Mouse (Mus musculus): ENCODE measurements around the gene Anxa9. TPM values are rescaled to one million over a fixed set of nuclear protein-coding genes. Genes with fewer than 3 reads are reported as not detected.

The Anxa9 gene
- polyA plus RNA-seq, 1 experiment from 2014 or later, result 0.56 TPM

DNA sequence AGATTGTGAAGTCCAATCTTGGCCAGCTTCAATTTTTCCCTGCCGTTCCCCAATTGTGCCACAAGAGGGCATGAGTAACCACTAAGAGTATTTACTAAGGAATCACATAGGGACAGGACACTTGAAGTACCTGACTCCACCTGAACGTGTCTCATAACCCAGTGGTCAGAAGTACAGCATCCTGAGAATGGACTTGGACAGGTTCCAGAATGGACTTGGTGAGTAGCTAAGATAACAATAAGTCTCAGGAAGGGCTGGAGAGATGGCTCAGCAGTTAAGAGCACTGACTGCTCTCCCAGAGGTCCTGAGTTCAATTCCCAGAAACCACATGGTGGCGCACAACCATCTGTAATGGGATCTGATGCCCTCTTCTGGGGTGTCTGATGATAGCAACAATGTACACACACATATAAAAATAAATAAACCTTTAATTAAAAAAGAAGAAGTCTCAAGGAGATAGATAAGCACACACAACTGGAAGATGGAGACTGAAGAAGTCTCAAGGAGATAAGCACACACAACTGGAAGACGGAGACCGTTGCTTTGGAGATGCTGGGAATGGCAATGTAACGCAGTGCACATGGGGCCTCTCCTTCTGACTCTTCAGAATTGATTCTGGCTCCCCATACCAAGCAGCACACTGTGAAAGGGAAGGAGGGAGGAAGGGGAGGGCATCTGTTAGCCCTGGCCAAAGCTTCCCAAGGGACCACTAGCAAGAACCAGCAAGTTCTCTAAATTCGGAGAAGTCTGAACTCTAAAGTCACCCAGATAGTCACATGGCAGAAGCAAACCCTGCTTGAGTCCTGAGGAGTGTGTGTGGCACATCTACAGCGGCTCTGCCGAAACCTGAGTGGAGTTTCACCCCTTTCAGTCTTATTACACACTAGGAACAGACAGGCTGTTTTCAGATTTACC, 4.2 kb upstream of the Anxa9 start:
- Histone ChIP-seq H3K4me1 (peaks cover 16% of the 10 kb centered on the region), H3K4me2 (no peak overlapping the region), H3K27ac (no peak overlapping the region), H3K4me3 (no peak overlapping the region), H3K9me3 (no peaks in the 10 kb centered on the region), H3K9ac (no peak overlapping the region), H3K36me3 (replicated peaks) (no peaks in the 10 kb centered on the region), H3K27me3 (replicated peaks) (no peaks in the 10 kb centered on the region)
- no peak for ATAC-seq (replicated peaks)
- WGBS, result 67% methylated on average over 9 of the region's 9 CpGs

- H3K9me3 ChIP-seq, result no peaks in the 10 kb centered on the region
- H3K4me3 ChIP-seq, result no peak overlapping the region
- H3K36me3 ChIP-seq (replicated peaks), result no peaks in the 10 kb centered on the region
- H3K27me3 ChIP-seq (replicated peaks), result no peaks in the 10 kb centered on the region
- ATAC-seq (replicated peaks), result no peak
- H3K4me1 ChIP-seq, result peaks cover 9% of the 10 kb centered on the region; the same call in 1 of the 2 replicates
- no peak overlapping the region for H3K9ac ChIP-seq
- H3K27ac ChIP-seq, result no peak overlapping the region
- WGBS, result 72% methylated on average over 3 of the region's 3 CpGs
- no peak overlapping the region for H3K4me2 ChIP-seq
Measured at GRCm38 (mm10) chr3:95310496-95310895, 3.5 kb upstream of the Anxa9 start.

- WGBS, result 88% methylated on average over 4 of the region's 4 CpGs
- ATAC-seq (replicated peaks), result no peak
Measured at GRCm38 (mm10) chr3:95306244-95306643, 732 bp downstream of the Anxa9 start.

GRCm38 (mm10) chr3:95301204-95301796, 5.7 kb downstream of the Anxa9 start:
- no peaks in the 10 kb centered on the region for H3K9me3 ChIP-seq
- H3K4me1 ChIP-seq, result no peaks in the 10 kb centered on the region
- H3K36me3 ChIP-seq (replicated peaks), result no peaks in the 10 kb centered on the region; the same call in 1 of the 2 replicates
- no peaks in the 10 kb centered on the region for H3K27me3 ChIP-seq (replicated peaks)
- no peak overlapping the region for H3K27ac ChIP-seq
- ATAC-seq (replicated peaks), result no peak
- no peak overlapping the region for H3K4me3 ChIP-seq
- H3K9ac ChIP-seq, result no peak overlapping the region
- H3K4me2 ChIP-seq, result no peak overlapping the region
- 87% methylated on average over 3 of the region's 3 CpGs for WGBS

More at GRCm38 (mm10) chr3:95306244-95306643, 732 bp downstream of the Anxa9 start:
- H3K4me3 ChIP-seq, result no peak overlapping the region
- H3K36me3 ChIP-seq (replicated peaks), result no peaks in the 10 kb centered on the region
- H3K4me2 ChIP-seq, result no peak overlapping the region
- no peaks in the 10 kb centered on the region for H3K27me3 ChIP-seq (replicated peaks)
- no peak overlapping the region for H3K27ac ChIP-seq
- H3K4me1 ChIP-seq, result no peaks in the 10 kb centered on the region
- no peaks in the 10 kb centered on the region for H3K9me3 ChIP-seq
- H3K9ac ChIP-seq, result no peak overlapping the region

DNA sequence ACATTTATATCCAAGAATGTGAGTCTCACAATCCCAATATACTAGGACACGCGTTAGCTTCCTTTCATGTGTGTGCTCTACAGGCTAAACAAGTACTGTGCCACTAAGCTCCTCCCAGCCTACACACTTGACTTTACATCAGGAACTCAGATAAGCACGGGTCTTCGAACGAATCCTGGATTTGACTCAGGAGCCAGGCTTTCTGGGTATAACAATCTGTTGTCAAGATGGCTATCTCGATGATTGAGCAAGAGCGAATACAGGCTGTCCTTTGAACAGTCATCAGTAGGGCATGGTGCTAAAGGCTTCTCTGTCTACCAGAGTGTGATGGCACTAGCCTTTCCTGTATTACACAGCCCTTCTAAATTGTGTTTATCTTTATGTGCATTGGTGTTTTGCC, 9.0 kb downstream of the Anxa9 start:
- Histone ChIP-seq H3K27ac (no peak overlapping the region), H3K9ac (no peak overlapping the region), H3K9me3 (no peaks in the 10 kb centered on the region), H3K4me2 (no peak overlapping the region), H3K4me1 (no peaks in the 10 kb centered on the region), H3K36me3 (replicated peaks) (peaks cover 11% of the 10 kb centered on the region), H3K27me3 (replicated peaks) (no peaks in the 10 kb centered on the region), H3K4me3 (no peak overlapping the region)
- WGBS, result 96% methylated on average over 7 of the region's 7 CpGs
- ATAC-seq (replicated peaks), result no peak

DNA sequence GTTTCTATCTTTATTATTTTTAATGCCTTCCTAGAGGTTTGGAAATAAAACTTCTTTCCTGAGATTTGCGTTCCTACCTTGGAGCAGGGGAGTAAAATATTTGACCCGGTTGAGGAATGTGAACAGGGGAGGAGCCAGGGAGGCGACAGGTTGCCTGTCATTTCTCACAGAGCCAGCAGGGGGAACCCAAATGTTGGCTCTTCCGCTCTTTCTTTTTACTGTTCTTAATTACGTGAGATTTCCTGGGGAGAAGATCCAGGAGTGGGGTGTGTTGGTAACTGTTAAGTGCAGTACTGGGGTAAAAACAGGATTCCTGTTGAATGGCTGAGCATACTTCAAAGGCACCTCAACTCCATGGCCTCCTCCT, 10.9 kb downstream of the Anxa9 start:
- peaks cover 15% of the 10 kb centered on the region for H3K36me3 ChIP-seq (replicated peaks)
- ATAC-seq (replicated peaks), result 0 out of 2 replicates have a peak, but pooled peaks have one; percentile 30

GRCm38 (mm10) chr3:95295321-95296102, 11.5 kb downstream of the Anxa9 start:
- no peaks in the 10 kb centered on the region for H3K4me1 ChIP-seq
- ATAC-seq (replicated peaks), result 0 out of 2 replicates have a peak, but pooled peaks have one; percentile 37
- no peaks in the 10 kb centered on the region for H3K27me3 ChIP-seq (replicated peaks)
- H3K36me3 ChIP-seq (replicated peaks), result peaks cover 18% of the 10 kb centered on the region
- H3K9ac ChIP-seq, result no peak overlapping the region
- no peak overlapping the region for H3K4me3 ChIP-seq
- 85% methylated on average over 11 of the region's 11 CpGs for WGBS
- no peaks in the 10 kb centered on the region for H3K9me3 ChIP-seq
- no peak overlapping the region for H3K4me2 ChIP-seq
- no peak overlapping the region for H3K27ac ChIP-seq

More for the DNA sequence above, 10.9 kb downstream of the Anxa9 start:
- Histone ChIP-seq H3K4me2 (no peak overlapping the region), H3K27me3 (replicated peaks) (no peaks in the 10 kb centered on the region), H3K4me1 (no peaks in the 10 kb centered on the region), H3K4me3 (no peak overlapping the region), H3K27ac (no peak overlapping the region), H3K9me3 (no peaks in the 10 kb centered on the region), H3K9ac (no peak overlapping the region)
- 13% methylated on average over 5 of the region's 5 CpGs for WGBS

DNA sequence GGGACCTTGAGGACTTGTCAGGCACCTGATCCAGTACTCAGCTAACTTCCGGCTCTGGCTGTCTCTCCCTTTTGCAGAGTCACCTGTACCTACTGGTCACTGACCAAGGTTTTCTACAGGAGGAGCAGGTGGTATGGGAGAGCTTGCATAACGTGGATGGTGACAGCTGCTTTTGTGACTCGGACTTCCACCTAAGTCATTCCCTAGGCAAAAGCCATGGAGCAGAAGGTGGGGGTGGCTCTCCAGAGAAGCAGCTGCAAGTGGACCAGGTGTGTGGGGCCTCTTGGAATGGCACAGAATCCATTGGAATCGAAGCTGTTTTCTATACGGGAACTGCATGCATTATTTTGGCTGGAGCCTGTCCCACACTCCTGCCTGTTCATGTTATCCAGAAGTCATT, 12.3 kb downstream of the Anxa9 start:
- Histone ChIP-seq H3K36me3 (replicated peaks) (peaks cover 18% of the 10 kb centered on the region), H3K4me2 (no peak overlapping the region), H3K9me3 (no peaks in the 10 kb centered on the region), H3K27me3 (replicated peaks) (no peaks in the 10 kb centered on the region), H3K4me3 (no peak overlapping the region), H3K9ac (no peak overlapping the region), H3K4me1 (no peaks in the 10 kb centered on the region), H3K27ac (no peak overlapping the region)
- 91% methylated on average over 5 of the region's 5 CpGs for WGBS
- ATAC-seq (replicated peaks), result no peak

DNA sequence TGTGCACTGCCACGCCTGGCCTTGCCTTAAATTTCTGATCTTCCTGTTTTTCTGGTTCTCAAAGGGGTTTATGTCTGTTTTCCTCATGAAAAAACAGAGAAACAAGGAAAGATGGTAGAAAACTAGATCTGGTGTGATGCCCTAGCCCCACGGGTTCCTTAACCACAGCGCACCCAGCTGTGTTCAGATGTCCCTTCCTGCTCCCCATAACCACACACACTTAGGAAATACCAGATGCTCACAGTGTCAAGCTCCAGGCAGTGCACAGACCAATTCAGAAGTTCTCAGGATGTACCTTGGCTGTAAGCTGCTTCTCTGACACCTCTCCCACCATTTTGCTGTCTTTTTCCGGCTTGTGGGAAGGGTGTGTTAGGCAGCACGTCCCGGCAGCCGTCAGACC, 12.7 kb downstream of the Anxa9 start:
- H3K4me2 ChIP-seq, result no peak overlapping the region
- 96% methylated on average over 7 of the region's 7 CpGs for WGBS
- H3K4me3 ChIP-seq, result no peak overlapping the region
- no peak overlapping the region for H3K27ac ChIP-seq
- no peaks in the 10 kb centered on the region for H3K27me3 ChIP-seq (replicated peaks)
- no peaks in the 10 kb centered on the region for H3K4me1 ChIP-seq
- no peak overlapping the region for H3K9ac ChIP-seq
- no peaks in the 10 kb centered on the region for H3K9me3 ChIP-seq
- peaks cover 18% of the 10 kb centered on the region for H3K36me3 ChIP-seq (replicated peaks)
- ATAC-seq (replicated peaks), result no peak

DNA sequence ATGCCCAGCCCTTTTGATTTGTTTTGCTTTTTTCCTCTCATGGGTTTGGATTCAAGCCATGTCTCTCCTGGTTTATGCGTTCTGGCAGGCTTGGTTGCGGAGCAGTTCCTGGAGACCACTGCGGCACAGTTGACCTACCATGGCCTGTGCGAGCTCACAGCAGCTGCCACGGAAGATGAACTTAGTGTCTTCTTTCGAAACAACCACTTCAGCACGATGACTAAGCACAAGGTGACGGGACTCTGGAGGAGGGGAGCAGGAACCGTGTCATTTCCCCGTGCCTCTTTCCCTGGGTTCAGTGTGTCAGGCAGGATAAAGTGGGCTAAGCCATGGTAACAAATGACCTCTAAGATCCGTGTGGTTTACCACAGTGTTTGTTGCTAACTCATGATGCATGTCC, 13.4 kb downstream of the Anxa9 start:
- no peak overlapping the region for H3K4me3 ChIP-seq
- no peaks in the 10 kb centered on the region for H3K27me3 ChIP-seq (replicated peaks)
- H3K9me3 ChIP-seq, result no peaks in the 10 kb centered on the region
- H3K4me1 ChIP-seq, result no peaks in the 10 kb centered on the region
- H3K9ac ChIP-seq, result no peak overlapping the region
- WGBS, result 85% methylated on average over 11 of the region's 11 CpGs
- peaks cover 18% of the 10 kb centered on the region for H3K36me3 ChIP-seq (replicated peaks)
- H3K4me2 ChIP-seq, result no peak overlapping the region
- no peak for ATAC-seq (replicated peaks)
- no peak overlapping the region for H3K27ac ChIP-seq

DNA sequence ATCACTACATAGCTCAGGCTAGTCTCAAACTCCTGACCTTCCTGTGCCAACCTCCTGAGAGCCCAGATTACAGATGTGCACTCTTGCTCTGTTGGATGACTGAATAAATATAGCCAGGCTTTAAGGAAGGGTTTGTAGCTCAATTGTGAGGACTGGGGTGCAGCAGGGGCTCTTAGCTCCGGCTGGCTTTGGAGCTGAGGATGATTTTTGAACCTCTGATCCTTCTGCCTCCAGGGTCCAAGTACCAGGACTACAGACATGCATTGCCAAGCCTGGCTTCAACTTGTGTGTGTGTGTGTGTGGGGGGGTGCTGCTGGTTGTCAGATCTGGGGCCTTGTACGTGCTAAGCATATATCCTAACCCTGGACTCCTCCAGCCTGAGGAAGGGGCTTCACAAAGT, 14.1 kb downstream of the Anxa9 start:
- no peak overlapping the region for H3K27ac ChIP-seq
- H3K9ac ChIP-seq, result no peak overlapping the region
- no peaks in the 10 kb centered on the region for H3K9me3 ChIP-seq
- 97% methylated on average over 2 of the region's 2 CpGs for WGBS
- no peak for ATAC-seq (replicated peaks)
- H3K4me3 ChIP-seq, result no peak overlapping the region
- H3K4me2 ChIP-seq, result no peak overlapping the region
- no peaks in the 10 kb centered on the region for H3K4me1 ChIP-seq
- H3K36me3 ChIP-seq (replicated peaks), result peaks cover 18% of the 10 kb centered on the region
- no peaks in the 10 kb centered on the region for H3K27me3 ChIP-seq (replicated peaks)

DNA sequence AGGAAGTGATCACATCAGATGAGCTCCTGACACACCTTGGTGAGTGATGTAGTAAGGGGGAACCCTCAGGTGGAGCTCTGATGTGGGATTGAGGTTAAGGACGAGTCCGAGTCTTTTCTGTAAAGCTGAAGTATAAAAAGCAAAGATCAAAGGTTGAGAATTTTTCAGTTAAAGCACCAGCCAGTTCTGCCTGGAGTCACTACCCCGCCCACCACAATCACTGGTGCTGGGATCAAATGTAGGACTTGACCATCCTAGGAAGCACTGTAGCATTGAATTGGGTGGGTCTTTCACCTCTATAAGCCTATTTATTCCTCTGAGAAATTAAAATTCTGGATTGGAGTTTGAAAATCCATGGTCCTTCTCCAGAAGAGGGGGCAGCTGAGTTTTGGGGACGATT, 15.9 kb downstream of the Anxa9 start:
- no peak overlapping the region for H3K27ac ChIP-seq
- H3K27me3 ChIP-seq (replicated peaks), result no peaks in the 10 kb centered on the region
- H3K4me2 ChIP-seq, result no peak overlapping the region
- H3K36me3 ChIP-seq (replicated peaks), result peaks cover 23% of the 10 kb centered on the region
- no peak overlapping the region for H3K4me3 ChIP-seq
- no peaks in the 10 kb centered on the region for H3K4me1 ChIP-seq
- H3K9ac ChIP-seq, result no peak overlapping the region
- no peaks in the 10 kb centered on the region for H3K9me3 ChIP-seq
- ATAC-seq (replicated peaks), result no peak
- WGBS, result 90% methylated on average over 4 of the region's 4 CpGs

All from midbrain, embryonic 15.5 days (tissue).